Mouse (Mus musculus): Measurements from ENCODE around the gene Smim10l2a. TPM values are rescaled to one million over a fixed set of nuclear protein-coding genes. Genes with fewer than 3 reads are reported as not detected.
A peak's percentile ranks its signal among the peaks of the same experiment; 100 is the strongest.
"Not testable (repeated sequence)": the region's sequence is repeated elsewhere in the genome, so short reads cannot be mapped to it uniquely, and the experiment has no call there.

The Smim10l2a gene
- not detected in 2 replicates for total RNA-seq (2012; rRNA removed)
- not detected for polyA plus RNA-seq (2012; ENCODE audit: insufficient read depth in 1 of 2, insufficient read length in 2 of 2, low read depth in 1 of 2, low replicate concordance in 2 of 2, missing spikeins in 1 of 2)

- H3K27ac ChIP-seq (ENCODE audit: control insufficient read depth, low read depth, low read length); H3K27me3 ChIP-seq (ENCODE audit: control insufficient read depth in 1 of 2, insufficient read depth in 2 of 2, low read length in 2 of 2); H3K9ac ChIP-seq (ENCODE audit: control insufficient read depth, low read depth, low read length, poor library complexity, severe bottlenecking); DNase-seq (ENCODE audit: low read depth, low spot score); H3K4me3 ChIP-seq (ENCODE audit: control insufficient read depth in 1 of 2, insufficient read depth in 1 of 2, low read depth in 2 of 2, low read length in 2 of 2); H3K4me1 ChIP-seq (ENCODE audit: control insufficient read depth in 1 of 2, insufficient read depth in 2 of 2, low read length in 2 of 2); H3K9me3 ChIP-seq (replicated peaks; ENCODE audit: insufficient read depth, low read length); H3K36me3 ChIP-seq (ENCODE audit: control insufficient read depth in 1 of 2, insufficient read depth in 2 of 2, low read length in 2 of 2); H3K79me2 ChIP-seq (ENCODE audit: control insufficient read depth, insufficient read depth, low read length, poor library complexity): not testable (repeated sequence)
Observed at GRCm38 (mm10) chrX:56374431-56375128, at the start of gene Smim10l2a. Gene Smim10l2a (plus strand): TSS chrX:56374586.

GRCm38 (mm10) chrX:56332046-56332445, 42.3 kb upstream of the Smim10l2a start:
- H3K79me2 ChIP-seq (ENCODE audit: control insufficient read depth, insufficient read depth, low read length, poor library complexity), result no peaks in the 10 kb centered on the region
- no peak for DNase-seq (ENCODE audit: low read depth, low spot score)
- TF ChIP-seq ZMIZ1 (IDR thresholded peaks at IDR 0.05; ENCODE audit: low read depth, low read length), result no peak
- no peak for TF ChIP-seq MXI1 (IDR thresholded peaks at IDR 0.05; ENCODE audit: low read depth, low read length)
- TF ChIP-seq MYB (IDR thresholded peaks at IDR 0.05; ENCODE audit: low read depth, low read length), result no peak

DNA sequence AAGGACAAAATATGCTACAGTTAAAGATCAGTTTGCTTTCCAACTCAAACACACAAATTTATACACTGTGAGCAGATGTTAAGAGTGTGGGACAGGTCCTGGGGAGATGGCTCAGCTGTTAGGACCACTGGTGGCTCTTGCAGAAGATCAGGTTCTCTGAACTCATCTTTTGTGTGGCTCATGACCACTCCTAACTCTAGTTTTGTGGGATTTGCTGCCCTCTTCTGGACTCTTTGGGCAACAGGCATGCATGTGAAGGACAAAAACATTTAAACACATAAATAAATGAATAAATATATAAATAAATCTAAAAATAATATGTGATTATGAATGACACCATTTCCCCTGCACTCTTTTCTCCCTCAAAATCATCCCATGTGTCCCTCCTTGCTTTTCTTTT, 34.1 kb upstream of the Smim10l2a start:
- Histone ChIP-seq H3K9me3 (replicated peaks; ENCODE audit: insufficient read depth, low read length) (no peaks in the 10 kb centered on the region), H3K9ac (ENCODE audit: control insufficient read depth, low read depth, low read length, poor library complexity, severe bottlenecking) (no peak overlapping the region), H3K4me3 (ENCODE audit: control insufficient read depth in 1 of 2, insufficient read depth in 1 of 2, low read depth in 2 of 2, low read length in 2 of 2) (no peak overlapping the region), H3K27ac (ENCODE audit: control insufficient read depth, low read depth, low read length) (no peak overlapping the region), H3K36me3 (ENCODE audit: control insufficient read depth in 1 of 2, insufficient read depth in 2 of 2, low read length in 2 of 2) (no peaks in the 10 kb centered on the region), H3K79me2 (ENCODE audit: control insufficient read depth, insufficient read depth, low read length, poor library complexity) (no peaks in the 10 kb centered on the region), H3K27me3 (ENCODE audit: control insufficient read depth in 1 of 2, insufficient read depth in 2 of 2, low read length in 2 of 2) (no peaks in the 10 kb centered on the region), H3K4me1 (ENCODE audit: control insufficient read depth in 1 of 2, insufficient read depth in 2 of 2, low read length in 2 of 2) (no peaks in the 10 kb centered on the region)
- no peak for TF ChIP-seq ETS1 (IDR thresholded peaks at IDR 0.05; ENCODE audit: low read depth, low read length)
- no peak for TF ChIP-seq MYC (IDR thresholded peaks at IDR 0.05; ENCODE audit: low read depth, low read length)
- no peak for TF ChIP-seq TAL1 (IDR thresholded peaks at IDR 0.05; ENCODE audit: low read length)
- no peak for TF ChIP-seq POLR2AphosphoS5 (IDR thresholded peaks at IDR 0.05; ENCODE audit: borderline replicate concordance, low read depth, low read length)
- peak; percentile 58 for TF ChIP-seq RAD21 (IDR thresholded peaks at IDR 0.05; ENCODE audit: low read depth, low read length)
- no peak for TF ChIP-seq MEF2A (IDR thresholded peaks at IDR 0.05; ENCODE audit: extremely low read depth, insufficient replicate concordance, low read depth, low read length, poor library complexity, severe bottlenecking)
- no peak for TF ChIP-seq TBP (IDR thresholded peaks at IDR 0.05; ENCODE audit: low read depth, low read length)
- no peak for TF ChIP-seq MAX (IDR thresholded peaks at IDR 0.05; ENCODE audit: low read length)
- peak; percentile 27 to 48 (median 31); a peak in 4 of 6 replicates for TF ChIP-seq CTCF (IDR thresholded peaks at IDR 0.05 in 2 of 3, conservative IDR thresholded peaks at IDR 0.05 in 1 of 3; ENCODE audit: control insufficient read depth in 1 of 3, insufficient read depth in 1 of 3, low read depth in 2 of 3, low read length in 3 of 3, poor library complexity in 1 of 3, severe bottlenecking in 1 of 3)
- TF ChIP-seq SMC3 (IDR thresholded peaks at IDR 0.05; ENCODE audit: low read depth, low read length), result peak; percentile 41
- DNase-seq (ENCODE audit: low read depth, low spot score), result peak; percentile 64

More at GRCm38 (mm10) chrX:56332046-56332445, 42.3 kb upstream of the Smim10l2a start:
- H3K4me1 ChIP-seq (ENCODE audit: control insufficient read depth in 1 of 2, insufficient read depth in 2 of 2, low read length in 2 of 2), result no peaks in the 10 kb centered on the region
- no peak overlapping the region for H3K9ac ChIP-seq (ENCODE audit: control insufficient read depth, low read depth, low read length, poor library complexity, severe bottlenecking)
- no peaks in the 10 kb centered on the region for H3K27me3 ChIP-seq (ENCODE audit: control insufficient read depth in 1 of 2, insufficient read depth in 2 of 2, low read length in 2 of 2)
- no peaks in the 10 kb centered on the region for H3K9me3 ChIP-seq (replicated peaks; ENCODE audit: insufficient read depth, low read length)
- H3K36me3 ChIP-seq (ENCODE audit: control insufficient read depth in 1 of 2, insufficient read depth in 2 of 2, low read length in 2 of 2), result no peaks in the 10 kb centered on the region
- H3K4me3 ChIP-seq (ENCODE audit: control insufficient read depth in 1 of 2, insufficient read depth in 1 of 2, low read depth in 2 of 2, low read length in 2 of 2), result no peak overlapping the region
- no peak overlapping the region for H3K27ac ChIP-seq (ENCODE audit: control insufficient read depth, low read depth, low read length)
